Mouse (Mus musculus) stomach, embryonic 14.5 days (tissue): ENCODE measurements around the gene Cd28. TPM values are rescaled to one million over a fixed set of nuclear protein-coding genes. Genes with fewer than 3 reads are reported as not detected.
A peak's percentile ranks its signal among the peaks of the same experiment; 100 is the strongest.

Experiments
- ATAC-seq: fragments of 200-750 bp; cut with Nextera tagmentation; 2 replicates; pipeline ENCODE4 v1.8.0; 2017; ENCODE audit warnings: low read depth, moderate TSS enrichment; ENCODE audit not compliant: insufficient number of reproducible peaks, insufficient read depth, low FRiP score
- H3K27ac ChIP-seq: fragments of 300-500 bp; sonication (generic); 2 replicates; pipeline ENCODE4 v1.5.1; 2014; ENCODE audit warnings: mild to moderate bottlenecking, low read length, moderate library complexity, mixed read lengths
- H3K27me3 ChIP-seq: fragments of 300-500 bp; sonication (generic); 2 replicates; pipeline ENCODE4 v1.6.1; 2014; ENCODE audit warnings: low read length, control low read depth, mixed read lengths; ENCODE audit not compliant: control insufficient read depth, insufficient read depth
- H3K36me3 ChIP-seq: fragments of 300-500 bp; sonication (generic); 2 replicates; pipeline ENCODE4 v1.6.1; 2014; ENCODE audit warnings: mild to moderate bottlenecking, control low read depth, low read length, moderate library complexity, mixed read lengths; ENCODE audit not compliant: control insufficient read depth, insufficient read depth
- H3K4me1 ChIP-seq: fragments of 300-500 bp; sonication (generic); 2 replicates; pipeline ENCODE4 v1.6.1; 2014; ENCODE audit warnings: low read length, control low read depth, mixed read lengths; ENCODE audit not compliant: control insufficient read depth, insufficient read depth
- H3K4me2 ChIP-seq: fragments of 300-500 bp; sonication (generic); replicated peaks from 2 replicates; pipeline ENCODE4 v1.6.1; 2014; ENCODE audit warnings: low read depth, low read length, control low read depth
- H3K4me3 ChIP-seq: fragments of 300-500 bp; sonication (generic); 2 replicates; pipeline ENCODE4 v1.5.1; 2014; ENCODE audit warnings: low read depth, low read length, control low read depth
- H3K9ac ChIP-seq: fragments of 300-500 bp; sonication (generic); replicated peaks from 2 replicates; pipeline ENCODE4 v1.6.1; 2014; ENCODE audit warnings: low read depth, mild to moderate bottlenecking, control low read depth, low read length, moderate library complexity, mixed read lengths
- H3K9me3 ChIP-seq: fragments of 300-500 bp; sonication (generic); 2 replicates; pipeline ENCODE4 v1.6.1; 2016; ENCODE audit warnings: low read depth, low read length, control low read depth; ENCODE audit not compliant: control insufficient read depth
- WGBS: fragments of 180-500 bp; shearing (Covaris S2); extraction: QIAGEN DNeasy Blood & Tissue Kit; methylation state at CpG from one replicate; pipeline ENCODE4 v1.1.7; 2014; 5-methylcytosine and 5-hydroxymethylcytosine counted together
- polyA plus RNA-seq: library from polyadenylated mRNA; unstranded; fragments of >200 nt; fragmentation: Nextera tagmentation; extraction: Ambion mirVana; gene quantifications from 2 replicates; pipeline ENCODE4 v1.2.1, GENCODE M21; 2014

The Cd28 gene
- polyA plus RNA-seq, 1 experiment from 2014 or later: 0.13 TPM

GRCm38 (mm10) chr1:60713238-60713637, 3.4 kb upstream of the Cd28 start:
- no peaks in the 10 kb centered on the region for H3K9me3 ChIP-seq
- H3K9ac ChIP-seq: no peak overlapping the region
- 78% methylated on average over 3 of the region's 3 CpGs for WGBS
- no peak overlapping the region for H3K4me3 ChIP-seq
- H3K4me1 ChIP-seq: peaks cover 9% of the 10 kb centered on the region
- ATAC-seq: no peak
- no peaks in the 10 kb centered on the region for H3K36me3 ChIP-seq
- H3K4me2 ChIP-seq: no peak overlapping the region
- H3K27ac ChIP-seq: no peak overlapping the region
- H3K27me3 ChIP-seq: no peaks in the 10 kb centered on the region

GRCm38 (mm10) chr1:60715651-60716196, 876 bp upstream of the Cd28 start:
- Histone ChIP-seq H3K27me3 (no peaks in the 10 kb centered on the region), H3K36me3 (no peaks in the 10 kb centered on the region), H3K9ac (no peak overlapping the region), H3K4me2 (no peak overlapping the region), H3K27ac (peak overlapping the region; percentile 34; the same call in 1 of the 2 replicates), H3K4me1 (peaks cover 9% of the 10 kb centered on the region), H3K9me3 (no peaks in the 10 kb centered on the region), H3K4me3 (no peak overlapping the region)
- ATAC-seq: no peak
- WGBS: 32% methylated on average over 8 of the region's 8 CpGs

- Histone ChIP-seq H3K27ac (no peak overlapping the region), H3K4me2 (no peak overlapping the region)
- 58% methylated on average over 4 of the region's 4 CpGs for WGBS
Observed at GRCm38 (mm10) chr1:60718580-60718979, 2.0 kb downstream of the Cd28 start.

GRCm38 (mm10) chr1:60723555-60723954, 7.0 kb downstream of the Cd28 start:
- 87% methylated on average over 3 of the region's 3 CpGs for WGBS
- Histone ChIP-seq H3K4me1 (no peaks in the 10 kb centered on the region), H3K36me3 (no peaks in the 10 kb centered on the region), H3K9me3 (no peaks in the 10 kb centered on the region), H3K9ac (no peak overlapping the region), H3K27me3 (no peaks in the 10 kb centered on the region), H3K4me3 (no peak overlapping the region), H3K4me2 (no peak overlapping the region), H3K27ac (no peak overlapping the region)
- ATAC-seq: no peak

More at GRCm38 (mm10) chr1:60718580-60718979, 2.0 kb downstream of the Cd28 start:
- ATAC-seq: no peak
- Histone ChIP-seq H3K9me3 (no peaks in the 10 kb centered on the region), H3K27me3 (no peaks in the 10 kb centered on the region), H3K4me3 (no peak overlapping the region), H3K4me1 (peaks cover 9% of the 10 kb centered on the region), H3K36me3 (no peaks in the 10 kb centered on the region), H3K9ac (no peak overlapping the region)

- Histone ChIP-seq H3K36me3 (no peaks in the 10 kb centered on the region), H3K4me3 (no peak overlapping the region), H3K9ac (no peak overlapping the region), H3K4me1 (peaks cover 8% of the 10 kb centered on the region; the same call in 1 of the 2 replicates), H3K9me3 (no peaks in the 10 kb centered on the region), H3K4me2 (no peak overlapping the region), H3K27ac (no peak overlapping the region), H3K27me3 (no peaks in the 10 kb centered on the region)
- WGBS: 82% methylated on average over 2 of the region's 2 CpGs
- no peak for ATAC-seq
Observed at GRCm38 (mm10) chr1:60731940-60732339, 15.3 kb downstream of the Cd28 start.

GRCm38 (mm10) chr1:60735072-60735907, 18.7 kb downstream of the Cd28 start:
- no peaks in the 10 kb centered on the region for H3K9me3 ChIP-seq
- H3K4me3 ChIP-seq: no peak overlapping the region
- H3K4me2 ChIP-seq: no peak overlapping the region
- H3K9ac ChIP-seq: no peak overlapping the region
- H3K4me1 ChIP-seq: peaks cover 8% of the 10 kb centered on the region; the same call in 1 of the 2 replicates
- WGBS: 30% methylated on average over 12 of the region's 12 CpGs
- peak overlapping the region; percentile 84 for H3K27ac ChIP-seq
- no peaks in the 10 kb centered on the region for H3K27me3 ChIP-seq
- ATAC-seq: peak; percentile 79; the same call in 1 of the 2 replicates
- no peaks in the 10 kb centered on the region for H3K36me3 ChIP-seq

- H3K36me3 ChIP-seq: no peaks in the 10 kb centered on the region
- H3K9ac ChIP-seq: no peak overlapping the region
- 71% methylated on average over 7 of the region's 7 CpGs for WGBS
- H3K27ac ChIP-seq: peak overlapping the region; percentile 84
- no peaks in the 10 kb centered on the region for H3K9me3 ChIP-seq
- no peak for ATAC-seq
- H3K4me1 ChIP-seq: peaks cover 8% of the 10 kb centered on the region; the same call in 1 of the 2 replicates
- no peaks in the 10 kb centered on the region for H3K27me3 ChIP-seq
- H3K4me3 ChIP-seq: no peak overlapping the region
- H3K4me2 ChIP-seq: no peak overlapping the region
Observed at GRCm38 (mm10) chr1:60735908-60736280, 19.3 kb downstream of the Cd28 start.

GRCm38 (mm10) chr1:60744266-60744665, 27.7 kb downstream of the Cd28 start:
- WGBS: 67% methylated on average over 1 of the region's 1 CpGs
- no peak overlapping the region for H3K9ac ChIP-seq
- no peak overlapping the region for H3K4me2 ChIP-seq
- H3K9me3 ChIP-seq: no peaks in the 10 kb centered on the region
- H3K27me3 ChIP-seq: no peaks in the 10 kb centered on the region
- H3K4me1 ChIP-seq: peaks cover 5% of the 10 kb centered on the region; the same call in 1 of the 2 replicates
- no peaks in the 10 kb centered on the region for H3K36me3 ChIP-seq
- no peak for ATAC-seq
- H3K27ac ChIP-seq: no peak overlapping the region
- H3K4me3 ChIP-seq: no peak overlapping the region
